Mouse (Mus musculus): ENCODE measurements around the gene Gm572.

Gene Gm572

DNA sequence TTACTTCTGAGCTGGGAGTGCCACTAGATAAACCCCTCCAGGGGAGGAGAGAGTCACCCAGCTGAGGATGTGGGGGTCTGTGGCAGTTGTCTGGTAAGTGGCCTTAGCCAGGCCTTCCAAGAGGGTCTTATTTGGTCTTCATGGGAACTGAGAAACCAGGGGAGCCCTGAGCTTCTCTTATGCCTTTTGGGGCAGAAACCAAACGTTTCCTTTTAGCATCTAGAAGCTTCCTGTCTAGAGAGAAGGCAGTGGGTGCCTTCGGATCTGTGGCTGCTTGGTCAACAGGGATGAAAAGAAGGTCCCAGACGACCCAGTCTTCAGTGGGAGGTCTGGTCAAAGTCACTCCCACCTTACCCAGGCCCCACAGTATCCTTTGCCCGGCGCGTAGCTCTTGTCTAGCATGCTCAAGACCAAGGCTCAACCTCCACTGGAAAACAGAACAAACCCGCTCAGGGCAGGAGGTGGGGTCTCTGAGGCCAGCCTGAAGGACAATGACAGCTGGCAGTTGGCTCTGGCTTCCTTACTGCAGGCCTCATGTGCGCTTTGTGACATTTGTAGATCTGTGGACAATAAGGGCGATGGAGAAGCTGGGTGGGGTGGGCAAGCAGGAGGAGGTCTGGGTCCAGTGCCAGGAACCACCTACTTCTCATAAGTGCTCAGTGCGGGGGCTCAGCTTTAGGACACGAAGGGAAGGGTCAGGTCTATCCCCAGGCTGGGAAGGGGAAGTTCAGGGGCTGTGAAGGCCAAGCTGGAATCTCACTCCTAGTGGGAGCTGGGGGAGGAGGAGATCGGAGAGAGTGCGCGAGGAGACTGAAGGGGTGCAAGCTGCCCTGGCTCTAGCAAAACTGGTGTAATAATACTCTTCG is at the start of gene Gm572:
Gene Gm572 (plus strand): TSS at position 27 of the 866 bp plus-strand sequence.
- ATAC-seq (ENCODE audit: insufficient number of reproducible peaks, low FRiP score, low TSS enrichment), result no peak

DNA sequence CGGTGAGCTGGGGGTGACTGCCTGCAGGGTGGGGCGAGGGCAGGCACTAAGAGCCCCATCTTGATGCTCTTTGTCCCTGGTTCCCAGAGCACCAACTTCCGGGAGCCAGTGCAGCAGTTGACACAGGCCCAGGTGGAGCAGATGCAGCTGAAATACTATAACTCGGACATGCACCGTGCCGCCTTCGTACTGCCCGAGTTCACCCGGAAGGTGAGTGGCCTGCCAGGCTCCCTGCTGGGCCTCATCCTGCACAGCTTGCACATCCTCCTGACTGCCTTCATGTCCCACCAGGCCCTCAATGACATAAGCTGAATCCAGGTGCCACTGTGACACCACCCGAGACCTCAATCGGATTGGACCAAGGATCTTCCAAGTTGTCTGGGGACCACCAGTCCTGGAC is 49.1 kb upstream of the Gm572 start:
- ATAC-seq (ENCODE audit: insufficient number of reproducible peaks, low FRiP score, low TSS enrichment), result no peak

DNA sequence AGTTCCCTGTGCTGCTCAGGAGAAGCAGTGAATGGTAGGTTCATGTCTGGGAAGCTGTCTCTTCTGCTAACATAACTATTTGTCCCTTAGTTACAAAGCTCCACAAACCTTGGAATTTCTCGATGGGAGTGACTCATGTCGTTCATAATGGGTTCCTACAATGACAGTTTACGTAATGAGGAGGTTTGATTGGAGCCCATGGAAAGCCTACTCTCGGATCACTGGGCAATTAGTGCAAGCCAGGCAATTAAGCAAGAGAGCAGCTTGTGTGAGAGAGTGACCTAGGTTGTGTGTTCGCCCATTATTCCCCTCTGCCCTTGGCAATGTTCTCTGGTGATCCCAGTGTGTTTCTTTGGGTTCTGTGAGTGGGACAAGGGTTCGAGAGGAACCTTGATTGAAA is 47.2 kb upstream of the Gm572 start:
- no peak for ATAC-seq (ENCODE audit: insufficient number of reproducible peaks, low FRiP score, low TSS enrichment)

GRCm38 (mm10) chr4:148596731-148597130 is 46.4 kb upstream of the Gm572 start:
- ATAC-seq (ENCODE audit: insufficient number of reproducible peaks, low FRiP score, low TSS enrichment), result no peak

DNA sequence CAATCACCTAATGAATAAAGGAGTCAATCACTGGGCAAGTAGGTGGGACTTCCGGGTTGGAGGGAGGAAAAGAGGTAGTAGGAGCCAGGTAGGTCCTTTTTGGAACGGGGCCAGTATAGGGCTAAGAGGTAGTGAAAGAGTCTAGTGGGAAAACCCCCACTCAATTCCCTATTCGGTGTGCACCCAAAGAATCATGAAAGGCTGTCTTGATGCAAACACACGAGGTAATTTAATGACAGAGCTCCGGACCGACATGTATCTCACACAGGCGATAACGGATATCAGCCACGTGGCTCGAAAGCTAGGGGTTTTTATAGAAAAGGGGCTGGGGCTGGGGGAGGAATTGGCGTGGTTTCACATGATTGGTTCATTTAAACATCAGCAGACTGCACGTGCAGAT is 44.3 kb upstream of the Gm572 start:
- no peak for ATAC-seq (ENCODE audit: insufficient number of reproducible peaks, low FRiP score, low TSS enrichment)

DNA sequence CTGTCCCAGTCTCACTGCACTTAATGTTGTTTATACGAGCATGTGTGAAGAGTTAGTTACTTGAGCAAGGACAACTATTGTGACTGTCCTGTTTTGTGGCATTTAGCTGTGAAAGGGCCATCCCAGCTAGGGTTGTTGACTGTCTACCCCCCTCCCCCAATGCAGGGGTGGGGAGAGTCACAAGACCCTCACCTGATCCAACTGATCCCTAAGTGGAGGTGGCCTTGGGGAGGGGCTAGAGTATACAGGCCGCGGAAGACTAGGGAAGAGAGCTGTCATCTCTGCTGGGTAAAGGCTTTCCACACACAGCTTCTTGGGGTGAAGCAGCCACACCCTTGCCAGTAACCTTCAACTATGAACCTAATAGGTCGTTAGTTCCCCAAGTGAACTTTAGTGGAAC is 42.8 kb upstream of the Gm572 start:
- no peak for ATAC-seq (ENCODE audit: insufficient number of reproducible peaks, low FRiP score, low TSS enrichment)

DNA sequence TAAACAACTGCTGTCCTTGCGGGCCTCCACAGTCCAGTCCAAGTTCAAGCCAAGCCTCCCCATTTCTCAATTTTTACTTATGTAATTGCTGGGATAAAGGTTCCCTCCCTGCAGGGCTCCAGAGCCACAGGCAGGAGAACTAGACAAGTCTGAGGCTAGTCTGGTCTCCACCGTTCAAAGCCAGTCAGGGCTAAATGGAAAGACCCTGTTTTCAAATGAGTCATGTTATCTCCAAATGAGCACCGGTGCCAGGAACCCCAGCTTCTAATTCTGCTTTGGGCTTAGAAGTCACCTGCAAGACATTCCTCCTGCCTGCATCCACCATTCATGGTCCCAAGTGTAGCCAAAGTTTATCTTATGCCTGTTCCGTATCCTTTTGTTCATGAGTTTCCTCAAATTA is 41.2 kb upstream of the Gm572 start:
- no peak for ATAC-seq (ENCODE audit: insufficient number of reproducible peaks, low FRiP score, low TSS enrichment)

DNA sequence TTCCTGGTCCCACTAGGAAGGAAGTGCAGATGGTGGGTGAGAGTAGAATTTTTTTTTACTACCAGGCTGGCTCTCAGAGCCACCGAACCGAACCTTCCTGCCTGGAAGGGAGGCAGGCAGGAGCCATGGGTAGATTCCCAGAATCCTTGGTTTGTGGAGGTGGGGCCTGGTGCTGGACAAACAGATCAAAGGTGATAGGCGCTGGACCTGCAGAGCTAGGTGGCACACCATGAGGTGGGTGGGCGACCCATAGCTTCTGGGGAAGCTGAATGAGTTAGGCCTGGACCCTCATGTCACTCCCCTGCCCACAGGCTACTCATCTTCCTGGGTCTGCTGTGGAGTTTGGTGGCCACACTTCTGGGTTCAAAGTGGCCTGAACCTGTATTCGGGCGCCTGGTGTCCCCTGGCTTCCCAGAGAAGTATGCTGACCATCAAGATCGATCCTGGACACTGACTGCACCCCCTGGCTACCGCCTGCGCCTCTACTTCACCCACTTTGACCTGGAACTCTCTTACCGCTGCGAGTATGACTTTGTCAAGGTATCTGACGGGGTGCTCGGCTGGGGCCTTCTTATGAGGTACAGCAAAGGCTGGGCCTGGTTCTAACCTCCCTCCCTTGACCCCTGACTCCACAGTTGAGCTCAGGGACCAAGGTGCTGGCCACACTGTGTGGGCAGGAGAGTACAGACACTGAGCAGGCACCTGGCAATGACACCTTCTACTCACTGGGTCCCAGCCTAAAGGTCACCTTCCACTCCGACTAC is 40.6 kb upstream of the Gm572 start, which contains the start of gene Masp2:
Gene Masp2 (plus strand): TSS at position 198 of the 764 bp plus-strand sequence.
- ATAC-seq (ENCODE audit: insufficient number of reproducible peaks, low FRiP score, low TSS enrichment), result no peak

- no peak for ATAC-seq (ENCODE audit: insufficient number of reproducible peaks, low FRiP score, low TSS enrichment)
These were observed 39.6 kb upstream of the Gm572 start for GRCm38 (mm10) chr4:148603376-148604139.

DNA sequence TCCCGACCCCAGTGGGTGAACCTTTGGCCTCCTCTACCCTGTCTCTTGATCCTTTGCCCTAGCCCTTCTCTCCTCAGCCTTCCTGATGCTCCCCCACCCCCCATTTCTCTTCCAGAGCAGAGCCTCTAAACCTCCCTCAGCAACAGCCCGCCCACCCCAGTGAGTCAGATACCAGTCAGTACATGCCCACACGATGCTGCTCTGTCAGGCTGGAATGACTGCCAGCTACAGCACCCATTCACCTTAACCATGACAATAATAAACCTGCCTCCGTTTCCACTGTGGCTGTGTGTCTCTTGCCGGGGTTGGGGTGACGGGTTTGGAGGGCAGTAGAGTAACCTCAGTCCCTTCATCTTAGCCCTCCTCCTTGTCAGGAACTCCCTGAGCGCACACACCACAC is 39.0 kb upstream of the Gm572 start:
- no peak for ATAC-seq (ENCODE audit: insufficient number of reproducible peaks, low FRiP score, low TSS enrichment)

DNA sequence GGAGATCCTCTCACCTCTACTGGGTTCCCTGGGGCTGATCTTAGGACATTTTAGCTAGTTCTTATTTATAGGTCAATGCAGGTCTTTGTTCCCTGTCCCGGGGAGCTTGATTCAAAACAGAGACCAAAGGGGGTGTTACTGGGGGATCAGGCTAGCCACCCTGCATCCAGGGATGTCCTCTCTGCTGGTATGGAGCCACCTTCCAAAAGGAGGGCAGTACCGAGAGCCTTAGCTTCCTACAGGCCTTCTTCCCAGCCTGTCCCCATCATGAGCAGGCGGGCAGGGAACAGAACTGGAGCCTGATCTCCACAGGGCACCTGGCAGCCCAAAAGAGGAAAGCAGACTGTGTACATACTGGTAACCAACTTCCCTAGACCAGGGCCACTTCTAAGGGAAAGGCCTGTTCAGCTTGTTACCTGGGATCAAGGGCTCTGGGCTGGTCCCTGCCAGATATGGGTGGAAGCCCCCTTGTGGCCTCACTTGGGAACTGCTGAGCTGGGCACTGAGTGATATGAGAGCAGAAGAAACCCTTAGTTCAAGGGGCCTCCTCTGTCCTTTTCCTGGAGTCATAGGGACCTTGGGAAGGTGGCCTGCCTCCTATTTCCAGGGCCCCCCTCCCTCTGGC is 38.5 kb upstream of the Gm572 start:
- no peak for ATAC-seq (ENCODE audit: insufficient number of reproducible peaks, low FRiP score, low TSS enrichment)

GRCm38 (mm10) chr4:148607758-148608157 is 35.4 kb upstream of the Gm572 start:
- ATAC-seq (ENCODE audit: insufficient number of reproducible peaks, low FRiP score, low TSS enrichment), result no peak

- ATAC-seq (ENCODE audit: insufficient number of reproducible peaks, low FRiP score, low TSS enrichment), result no peak
These were observed 33.3 kb upstream of the Gm572 start for GRCm38 (mm10) chr4:148609805-148610204.

GRCm38 (mm10) chr4:148610631-148611364 is 32.3 kb upstream of the Gm572 start:
- ATAC-seq (ENCODE audit: insufficient number of reproducible peaks, low FRiP score, low TSS enrichment), result no peak

DNA sequence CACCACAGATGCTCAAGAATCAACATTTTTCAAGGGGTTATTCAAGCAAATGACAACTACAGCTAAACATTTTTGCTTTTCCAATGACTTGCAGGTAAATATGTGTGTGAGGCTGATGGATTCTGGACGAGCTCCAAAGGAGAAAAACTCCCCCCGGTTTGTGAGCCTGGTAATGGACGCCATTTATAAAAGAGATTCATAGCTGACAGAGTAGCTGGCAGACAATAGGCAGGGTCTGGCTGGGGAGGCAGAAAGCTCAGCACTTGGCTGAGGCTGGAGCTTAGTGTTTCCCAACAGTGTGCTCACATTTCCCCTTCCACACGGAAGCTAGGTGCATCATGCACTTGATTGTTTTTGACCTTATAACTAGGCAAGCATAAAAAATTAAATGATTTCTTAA is 30.6 kb upstream of the Gm572 start:
- ATAC-seq (ENCODE audit: insufficient number of reproducible peaks, low FRiP score, low TSS enrichment), result no peak

DNA sequence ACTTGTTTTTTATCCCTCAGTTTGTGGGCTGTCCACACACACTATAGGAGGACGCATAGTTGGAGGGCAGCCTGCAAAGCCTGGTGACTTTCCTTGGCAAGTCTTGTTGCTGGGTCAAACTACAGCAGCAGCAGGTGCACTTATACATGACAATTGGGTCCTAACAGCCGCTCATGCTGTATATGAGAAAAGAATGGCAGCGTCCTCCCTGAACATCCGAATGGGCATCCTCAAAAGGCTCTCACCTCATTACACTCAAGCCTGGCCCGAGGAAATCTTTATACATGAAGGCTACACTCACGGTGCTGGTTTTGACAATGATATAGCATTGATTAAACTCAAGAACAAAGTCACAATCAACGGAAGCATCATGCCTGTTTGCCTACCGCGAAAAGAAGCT is 29.4 kb upstream of the Gm572 start:
- ATAC-seq (ENCODE audit: insufficient number of reproducible peaks, low FRiP score, low TSS enrichment), result no peak

DNA sequence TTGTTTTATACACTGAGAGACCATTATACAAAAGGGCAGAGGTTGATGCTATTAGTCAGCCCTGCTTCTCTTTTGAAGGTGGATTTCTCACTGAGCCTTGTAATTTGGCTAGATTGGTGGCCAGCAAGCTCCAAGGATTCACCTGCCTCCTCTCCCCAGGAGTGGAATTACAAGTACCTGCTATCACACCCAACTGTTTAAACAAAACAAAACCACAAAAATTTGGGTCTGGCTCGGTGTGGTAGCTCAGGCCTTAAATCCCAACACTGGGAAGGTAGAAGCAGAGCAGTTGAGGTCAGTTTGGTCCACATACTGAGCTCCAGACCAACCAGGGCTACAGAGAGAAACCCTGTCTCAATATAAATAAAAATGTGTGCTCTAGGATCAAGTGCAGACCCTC is 23.3 kb upstream of the Gm572 start:
- ATAC-seq (ENCODE audit: insufficient number of reproducible peaks, low FRiP score, low TSS enrichment), result no peak

GRCm38 (mm10) chr4:148620718-148621117 is 22.4 kb upstream of the Gm572 start:
- no peak for ATAC-seq (ENCODE audit: insufficient number of reproducible peaks, low FRiP score, low TSS enrichment)

- no peak for ATAC-seq (ENCODE audit: insufficient number of reproducible peaks, low FRiP score, low TSS enrichment)
These were observed 20.6 kb upstream of the Gm572 start for GRCm38 (mm10) chr4:148622485-148622884.

DNA sequence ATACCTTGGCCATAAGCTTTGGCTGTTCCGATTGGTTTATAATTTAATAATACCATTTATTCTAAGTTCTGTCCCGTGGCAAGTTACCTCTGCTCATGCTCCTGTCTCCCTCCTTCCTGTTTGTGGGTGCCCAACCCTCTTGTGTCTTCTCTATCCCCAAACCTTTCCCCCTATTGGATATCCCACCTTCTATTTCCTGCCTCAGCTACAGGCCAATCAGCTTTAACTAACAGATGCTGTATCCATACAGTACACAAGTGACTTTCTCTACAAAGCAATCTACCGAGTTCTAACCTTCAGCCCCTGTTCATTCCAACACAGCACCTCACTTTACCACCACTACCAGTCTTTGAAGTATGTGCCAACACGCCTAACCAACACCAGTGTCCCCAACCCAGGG is 19.5 kb upstream of the Gm572 start:
- no peak for ATAC-seq (ENCODE audit: insufficient number of reproducible peaks, low FRiP score, low TSS enrichment)
